Mouse (Mus musculus): ENCODE measurements at regions not wholly inside any gene's neighbourhood (a gene's known extent, or its start where the extent isn't known, plus 50 kb on each side); places are given as distances from the start of the nearest gene placed in this dataset.

DNA sequence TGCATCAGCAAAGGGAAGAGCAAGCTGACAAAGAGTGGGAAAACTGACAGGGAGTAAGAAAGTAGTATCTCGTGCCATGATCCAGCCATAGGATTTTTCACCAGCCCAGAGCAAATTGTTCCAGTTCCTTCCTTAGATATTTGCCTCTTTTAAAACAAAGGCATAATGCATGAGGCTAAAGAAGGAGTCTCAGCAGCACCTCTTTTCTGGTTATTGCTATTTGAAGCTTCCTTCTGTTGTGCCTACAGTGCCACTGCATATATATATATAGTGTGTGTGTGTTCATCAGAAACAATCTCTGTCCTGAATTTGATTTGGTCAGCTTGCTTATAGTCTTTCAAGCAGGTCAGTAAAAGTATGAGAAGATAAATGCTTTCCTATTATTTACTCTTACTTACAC is 117.9 kb upstream of the Fshr start:
- TF ChIP-seq POLR2A (IDR thresholded peaks at IDR 0.05; ENCODE audit: extremely low read depth, insufficient read depth, low read length) (no peak), CTCF (IDR thresholded peaks at IDR 0.05; ENCODE audit: extremely low read depth, insufficient read depth, low read length) (no peak)
